Mouse (Mus musculus) cerebellum, adult 11 months (tissue): ENCODE measurements around the gene Gse1.
A peak's percentile ranks its signal among the peaks of the same experiment; 100 is the strongest.

Experiments
- DNase-seq: peaks from one replicate; pipeline ENCODE4 v3.0.0; 2022

Gse1 gene

DNA sequence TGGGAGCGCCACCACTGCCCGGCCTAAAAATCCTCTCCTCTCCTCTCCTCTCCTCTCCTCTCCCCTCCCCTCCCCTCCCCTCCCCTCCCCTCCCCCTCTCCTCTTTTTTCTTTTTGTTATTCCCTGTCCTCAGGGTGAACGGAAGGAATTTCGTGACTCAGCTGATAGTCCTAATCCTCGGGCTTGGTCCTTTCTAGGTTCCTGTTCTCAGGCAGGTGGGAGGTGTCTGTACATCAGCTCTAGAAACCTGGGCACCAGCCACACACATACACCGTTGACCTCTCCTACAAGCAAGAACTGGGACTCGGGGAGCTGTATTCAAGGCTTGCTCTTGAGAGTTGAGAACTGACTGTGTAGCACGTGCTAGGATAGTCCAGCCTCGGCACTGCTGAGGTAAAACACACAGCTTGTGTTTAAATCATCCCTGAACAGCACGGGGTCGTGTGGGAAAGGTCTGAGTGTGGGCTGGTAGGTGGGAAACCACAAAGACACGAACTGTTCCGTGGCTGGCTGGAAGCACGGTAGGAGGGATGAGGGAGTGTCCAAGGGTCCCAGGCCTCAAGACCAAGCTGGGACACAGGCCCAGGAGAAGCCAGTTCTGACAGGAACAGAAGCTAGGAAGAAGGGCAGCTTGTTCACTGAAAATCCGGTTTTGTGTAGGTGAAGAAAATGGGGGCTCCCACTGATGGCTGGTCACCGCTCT is 302.8 kb downstream of the Gse1 start:
- no peak for DNase-seq

DNA sequence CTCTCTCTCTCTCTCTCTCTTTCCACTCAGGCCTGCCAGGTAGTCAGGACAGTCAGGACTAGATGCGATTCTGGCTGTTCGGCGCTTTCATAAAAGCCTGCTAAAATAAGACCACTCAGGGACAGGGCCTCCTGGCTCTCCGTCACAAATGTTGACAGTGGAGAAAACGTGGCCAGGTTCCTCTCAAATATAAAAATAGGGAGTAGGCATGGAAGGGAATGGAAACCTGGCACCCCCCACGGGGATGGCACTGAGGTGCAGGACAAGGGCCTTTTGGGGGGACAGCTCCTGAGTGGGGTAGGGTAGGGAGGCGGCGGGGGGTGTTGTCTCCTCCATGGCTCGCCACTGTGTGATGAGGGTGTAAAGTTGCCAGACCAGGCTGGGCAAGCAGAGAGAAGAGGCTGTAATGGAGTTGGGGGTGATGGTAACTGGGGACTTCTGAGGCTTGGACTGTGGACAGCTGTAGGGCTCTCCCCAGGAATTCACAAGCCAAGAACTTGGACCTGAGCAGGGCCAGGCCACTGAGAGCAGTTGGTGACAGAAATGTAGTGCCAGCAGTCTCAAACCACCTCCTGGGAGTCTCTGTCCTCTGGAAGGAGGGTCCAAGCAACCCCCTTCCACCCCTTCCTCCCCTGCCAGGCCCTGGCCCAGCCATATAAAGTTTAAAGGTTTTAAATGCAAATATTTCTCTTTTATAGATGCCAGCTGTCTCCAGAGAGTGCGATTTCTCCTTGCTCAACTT is 303.7 kb downstream of the Gse1 start:
- DNase-seq = no peak

DNA sequence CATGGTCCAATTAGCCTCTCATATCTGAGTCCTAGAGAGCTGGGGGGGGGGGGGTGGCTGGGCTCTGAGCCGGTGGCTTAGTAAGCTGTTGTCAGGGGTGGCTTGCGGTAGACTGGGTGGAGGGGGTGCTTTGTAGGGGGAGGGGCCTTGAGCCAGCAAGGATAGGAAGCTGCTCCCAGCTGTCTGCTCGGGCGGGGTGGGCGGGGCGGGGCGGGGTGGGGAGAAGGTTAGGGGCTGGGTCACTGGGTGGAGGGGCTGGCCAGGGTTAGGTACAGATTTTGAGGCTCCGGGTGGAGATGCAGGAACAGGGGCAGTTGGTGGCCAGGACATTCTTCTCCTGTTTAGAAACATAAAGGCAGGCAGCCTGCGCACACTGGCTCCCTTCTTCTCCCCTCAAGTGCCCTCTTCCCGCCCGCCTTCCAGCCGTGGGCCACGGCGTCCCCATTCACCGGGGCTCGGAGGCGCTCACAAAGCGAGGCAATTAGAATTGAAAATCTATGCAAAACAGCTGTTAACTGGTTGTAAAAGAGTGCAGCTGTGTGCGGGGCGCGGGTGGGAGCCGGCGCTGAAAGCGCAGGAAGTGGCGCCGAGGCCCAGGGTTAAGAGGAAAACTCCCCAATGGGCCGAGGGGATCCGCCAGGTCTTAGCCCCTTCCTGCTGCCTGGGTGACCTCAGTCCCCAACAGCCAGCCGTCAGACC is 304.4 kb downstream of the Gse1 start:
- DNase-seq = no peak

DNA sequence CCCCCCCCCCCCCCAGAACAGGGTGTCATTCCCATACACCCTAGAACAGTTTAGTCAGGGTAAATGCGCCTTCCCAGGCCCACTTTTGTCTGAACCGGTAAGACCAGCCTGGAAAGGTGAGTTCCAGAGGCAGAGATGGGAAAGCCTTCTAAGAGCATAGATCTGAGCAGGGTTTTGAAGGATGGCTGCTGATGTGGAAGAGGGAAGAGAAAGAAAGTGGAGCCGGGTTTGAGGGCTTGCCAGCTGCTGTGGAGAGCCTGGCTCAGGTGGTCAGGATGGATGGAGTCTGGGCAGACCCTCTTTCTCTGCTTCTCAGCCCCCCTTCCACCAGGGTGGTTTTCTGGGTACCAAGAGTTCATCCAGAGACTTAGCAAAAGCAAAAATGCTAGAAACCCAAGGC is 305.1 kb downstream of the Gse1 start:
- no peak for DNase-seq

DNA sequence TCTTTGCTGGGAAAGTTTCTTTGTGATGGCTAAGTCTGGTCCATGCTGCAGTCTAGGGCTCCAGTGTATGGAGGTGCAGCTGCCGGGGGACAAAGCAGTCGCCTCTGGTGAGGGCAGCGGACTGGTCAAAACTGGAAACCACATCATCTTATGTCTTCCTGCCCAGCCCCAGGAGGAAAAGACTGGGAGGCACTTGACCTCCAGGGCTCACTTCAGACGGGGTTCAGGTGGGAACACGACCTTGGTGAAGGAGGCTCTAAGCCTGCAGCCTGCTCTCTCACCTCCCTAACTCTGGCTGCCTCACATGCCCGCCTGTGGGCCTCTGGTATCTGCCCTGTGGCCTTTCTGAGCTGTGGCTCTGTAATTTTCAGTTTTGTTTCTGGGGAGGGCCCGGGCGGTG is 305.8 kb downstream of the Gse1 start:
- no peak for DNase-seq

DNA sequence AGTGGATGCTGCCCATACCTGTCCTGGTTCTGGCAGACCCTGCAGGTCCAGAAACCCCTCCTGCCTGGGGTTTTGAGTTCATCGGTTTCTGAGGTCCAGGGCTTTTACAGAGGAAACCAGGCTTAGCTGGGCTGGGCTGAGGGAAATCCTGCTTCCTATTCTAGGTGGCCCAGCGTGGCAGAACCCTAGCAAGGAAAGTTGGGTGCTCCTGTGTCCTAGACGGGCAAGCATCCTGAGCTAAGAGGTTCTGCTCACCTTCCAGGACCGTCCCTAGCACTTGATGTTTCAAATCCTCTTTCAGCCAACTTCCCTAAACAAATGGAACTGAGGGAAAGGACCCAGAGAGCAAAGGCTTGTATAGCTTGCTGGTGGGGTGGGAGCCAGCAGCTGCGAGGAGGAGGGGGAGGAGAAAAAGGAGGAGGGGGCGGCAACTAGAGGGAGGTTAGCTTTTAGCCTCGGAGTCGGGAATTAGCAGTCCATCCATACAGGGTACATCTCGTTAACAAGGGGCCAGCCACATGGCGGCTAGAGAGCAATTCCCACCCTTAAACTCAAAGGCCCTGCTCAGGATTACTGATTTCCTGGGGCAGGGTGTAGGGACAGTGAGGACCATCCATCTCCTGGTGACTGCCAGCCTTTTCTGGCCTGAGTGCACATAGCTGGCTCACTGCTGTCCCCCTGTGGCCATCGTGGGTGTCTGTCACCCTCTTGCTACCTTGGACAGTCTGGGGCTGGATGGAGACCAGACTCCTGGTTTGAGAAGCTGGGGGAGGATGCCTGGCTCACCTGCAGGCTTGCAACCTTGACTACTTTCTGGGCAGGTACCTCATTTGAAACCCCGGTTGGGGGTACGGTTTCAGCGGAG is 306.5 kb downstream of the Gse1 start:
- DNase-seq = peak; percentile 88

DNA sequence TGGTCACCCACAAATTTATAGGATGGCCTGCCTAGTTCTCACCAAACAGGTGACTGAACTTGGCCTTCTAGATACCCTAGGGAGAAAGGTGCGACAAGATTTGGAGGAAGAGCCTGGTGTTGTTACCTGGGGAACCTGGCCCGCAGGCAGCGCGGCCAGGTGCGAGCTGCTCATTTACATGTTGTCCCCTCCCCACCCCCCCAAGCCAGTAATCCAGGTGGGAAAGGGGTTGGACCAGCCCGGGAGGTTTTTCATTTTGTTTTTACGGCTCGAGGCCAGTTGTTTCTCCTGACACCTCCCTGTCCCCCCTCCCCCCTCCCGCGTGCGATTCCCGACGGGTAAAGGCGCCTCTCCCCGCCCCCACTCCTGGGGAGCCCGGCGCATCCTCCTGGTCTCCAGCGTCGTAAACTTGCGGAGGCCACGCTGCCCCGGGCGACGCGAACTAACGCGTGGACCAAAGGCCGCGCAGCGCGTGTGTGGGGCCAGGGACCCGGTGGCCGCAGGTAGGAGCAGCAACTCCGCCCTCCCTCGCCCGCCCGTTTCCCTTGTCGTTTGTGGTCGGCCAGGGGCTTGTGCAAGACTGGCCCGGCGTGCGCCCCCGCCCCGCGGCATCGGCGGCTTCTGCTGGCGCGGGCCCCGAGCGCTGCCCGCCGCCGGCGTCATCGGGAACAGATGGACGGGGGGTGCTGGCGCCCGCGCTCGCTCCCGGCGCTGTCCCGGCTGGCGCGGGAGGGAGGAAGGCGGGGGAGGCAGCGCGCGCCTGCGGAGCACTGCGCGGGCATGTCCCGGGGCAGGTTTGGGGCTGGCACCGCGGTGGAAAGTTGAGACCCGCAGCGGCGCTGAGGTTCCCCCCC is 307.4 kb downstream of the Gse1 start:
- peak; percentile 81 for DNase-seq

DNA sequence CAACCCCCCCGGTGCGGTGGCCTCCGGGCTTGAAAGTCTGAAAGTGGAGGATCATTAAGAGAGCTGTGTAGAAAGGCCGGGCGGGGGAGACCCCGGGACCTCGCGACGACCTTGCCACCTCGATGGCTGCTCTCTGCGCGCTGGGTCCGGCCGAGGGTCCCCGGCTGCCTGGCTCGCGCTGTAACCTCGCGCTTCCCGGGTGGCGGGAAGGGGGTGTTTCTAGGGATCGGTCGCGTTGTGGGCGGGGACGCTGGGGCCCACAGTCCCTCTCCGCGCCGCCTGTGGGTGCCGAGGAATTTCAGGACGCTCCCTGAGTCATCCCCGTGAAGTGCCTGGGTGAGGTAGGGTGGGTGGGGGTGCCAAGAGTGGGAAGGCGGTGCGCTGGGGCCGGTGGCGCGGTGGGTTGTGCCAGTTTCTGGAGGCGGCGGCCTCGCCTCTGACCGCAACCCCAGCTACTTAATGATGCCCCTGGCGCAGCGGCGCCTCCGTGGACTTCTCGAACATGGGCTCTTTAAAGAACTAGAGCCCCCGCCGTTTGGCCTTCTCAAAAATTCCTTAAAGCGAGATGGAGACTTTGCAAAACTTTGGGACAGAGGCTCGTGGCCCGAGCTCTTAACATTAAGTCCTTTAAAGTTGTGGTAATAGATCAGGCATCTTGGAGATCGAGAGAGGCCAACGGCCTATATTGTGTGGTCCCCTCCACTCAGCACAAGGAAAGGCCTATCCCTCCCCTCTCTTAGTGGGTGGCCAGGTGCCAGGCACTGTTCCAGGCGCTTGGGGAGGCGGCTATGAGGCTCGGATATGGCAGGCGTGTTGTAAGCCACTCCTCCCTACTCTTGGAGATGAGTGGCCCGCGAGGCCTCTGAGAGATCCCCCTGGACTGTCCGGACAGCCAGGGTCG is 308.3 kb downstream of the Gse1 start:
- no peak for DNase-seq

DNA sequence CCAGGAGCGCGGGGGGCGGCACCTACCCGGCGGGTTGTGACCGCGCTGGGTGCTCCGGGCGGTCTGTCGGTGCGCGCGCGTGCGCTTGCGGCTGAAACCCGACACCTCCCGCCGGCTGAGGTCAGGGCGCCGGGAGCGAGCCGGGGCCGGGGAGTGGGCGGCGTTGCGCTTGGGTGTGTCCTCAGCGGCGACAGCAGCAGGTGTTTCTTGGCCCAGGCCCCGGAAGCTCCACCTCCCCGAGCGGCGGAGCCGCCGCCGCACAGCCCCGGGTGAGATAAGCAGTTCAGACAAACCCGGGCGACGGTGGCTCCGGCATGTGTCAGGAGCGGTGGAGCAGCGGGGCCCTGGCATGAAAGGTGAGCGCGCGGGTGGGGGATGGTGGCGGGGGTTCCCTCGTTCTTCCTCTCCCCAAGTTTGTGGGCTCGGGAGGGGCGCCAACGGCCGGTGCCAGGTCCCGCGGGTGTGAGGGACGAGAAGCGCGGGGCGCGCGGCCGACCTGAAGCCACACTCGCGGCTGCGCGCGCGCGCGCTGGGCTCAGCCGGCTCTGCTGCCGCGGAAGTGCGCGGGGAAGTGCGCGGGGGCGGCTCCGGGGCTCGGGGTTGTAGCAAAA is 309.1 kb downstream of the Gse1 start:
- peak; percentile 82 for DNase-seq

DNA sequence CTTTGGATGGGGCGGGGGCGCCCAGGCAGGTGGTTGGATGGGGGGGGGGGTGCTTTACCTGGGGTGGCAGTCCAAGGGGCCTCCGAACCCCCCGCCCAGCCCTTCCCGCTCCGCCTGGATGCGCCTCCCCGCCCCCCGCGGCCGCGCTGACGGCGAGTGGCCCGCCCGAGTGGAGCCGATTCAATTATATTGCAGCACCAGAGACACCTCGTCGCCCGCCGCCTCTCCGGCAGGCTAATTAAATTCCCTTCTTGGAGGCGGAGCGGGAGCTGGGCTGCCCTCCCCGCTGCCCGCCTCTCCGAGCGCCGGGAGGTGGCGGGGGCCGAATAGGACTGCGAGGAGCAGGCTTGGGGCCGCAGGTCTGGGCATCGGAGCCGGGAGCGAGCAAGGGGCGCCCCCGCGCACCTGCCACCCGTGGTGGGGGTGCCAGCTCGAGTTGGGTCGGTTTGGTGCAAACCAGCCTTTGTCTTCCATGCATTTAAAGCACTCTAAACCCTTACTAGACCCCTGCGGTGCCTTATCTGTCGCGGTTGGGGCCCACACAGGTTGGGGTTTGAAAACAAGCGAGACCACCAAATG is 309.7 kb downstream of the Gse1 start:
- peak; percentile 81 for DNase-seq

GRCm38 (mm10) chr8:120538397-120539240 is 310.4 kb downstream of the Gse1 start:
- peak; percentile 73 for DNase-seq

DNA sequence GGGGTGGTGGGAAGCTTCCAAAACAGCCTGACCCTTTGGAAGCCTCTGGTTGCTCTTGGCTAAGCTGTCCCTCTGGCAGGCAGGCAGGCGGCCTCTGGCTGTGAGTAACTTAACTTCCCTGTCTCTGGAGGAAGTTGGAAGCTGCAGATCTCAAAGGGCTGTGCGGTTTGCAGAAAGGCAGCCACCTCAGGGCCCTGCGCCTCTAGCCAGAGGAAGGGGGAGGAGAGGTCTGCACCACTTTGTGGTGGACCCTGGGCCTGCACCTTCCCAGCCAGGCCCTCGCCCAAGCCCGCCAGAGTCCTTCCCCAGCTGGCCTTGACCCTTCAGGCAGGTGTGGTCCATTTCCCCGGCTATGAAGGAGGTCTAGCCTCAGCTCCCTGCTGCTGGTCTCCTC is 311.1 kb downstream of the Gse1 start:
- DNase-seq = no peak

DNA sequence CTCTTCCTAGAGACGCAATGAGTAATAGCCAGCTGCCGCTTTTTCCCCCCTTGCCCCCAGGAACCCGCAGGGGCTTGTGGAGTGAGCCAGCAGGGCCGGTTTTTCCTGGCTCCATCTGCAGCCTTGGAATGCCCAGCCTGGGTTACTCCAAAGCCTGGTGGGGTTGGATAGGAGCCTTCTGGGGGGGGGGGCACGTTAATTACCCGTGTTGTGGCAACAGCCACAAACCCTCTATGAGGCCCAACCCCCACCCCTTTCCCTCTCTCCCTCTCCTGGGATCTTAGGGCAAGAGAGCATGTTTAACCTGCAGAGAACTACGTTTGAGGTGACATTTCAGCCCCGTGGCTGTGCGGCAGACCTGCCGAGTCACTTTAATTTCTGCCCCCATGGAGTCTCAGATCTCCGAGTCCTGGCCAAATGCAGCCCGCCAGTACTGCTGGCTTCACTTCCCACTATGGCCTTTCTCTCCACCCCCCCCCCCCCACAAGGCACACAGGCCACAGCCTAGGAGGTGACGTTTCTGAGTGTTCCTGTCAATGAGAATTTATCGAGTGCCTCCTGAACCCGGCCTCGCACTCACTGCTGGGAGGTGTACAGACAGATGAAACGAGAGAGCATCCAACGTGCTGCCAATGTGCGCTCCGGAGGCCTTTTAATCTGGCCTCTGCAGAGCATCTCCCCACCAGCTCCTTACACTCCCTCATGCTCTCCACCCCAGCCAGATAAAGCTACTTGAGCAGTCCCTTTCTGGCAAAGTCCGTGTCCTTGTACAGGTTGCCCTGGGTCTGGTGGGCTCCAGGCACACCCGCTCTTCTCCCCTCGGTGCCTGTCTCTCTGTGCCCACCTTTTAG is 311.7 kb downstream of the Gse1 start:
- no peak for DNase-seq

- no peak for DNase-seq
These were observed 314.7 kb downstream of the Gse1 start for GRCm38 (mm10) chr8:120542995-120543394.

DNA sequence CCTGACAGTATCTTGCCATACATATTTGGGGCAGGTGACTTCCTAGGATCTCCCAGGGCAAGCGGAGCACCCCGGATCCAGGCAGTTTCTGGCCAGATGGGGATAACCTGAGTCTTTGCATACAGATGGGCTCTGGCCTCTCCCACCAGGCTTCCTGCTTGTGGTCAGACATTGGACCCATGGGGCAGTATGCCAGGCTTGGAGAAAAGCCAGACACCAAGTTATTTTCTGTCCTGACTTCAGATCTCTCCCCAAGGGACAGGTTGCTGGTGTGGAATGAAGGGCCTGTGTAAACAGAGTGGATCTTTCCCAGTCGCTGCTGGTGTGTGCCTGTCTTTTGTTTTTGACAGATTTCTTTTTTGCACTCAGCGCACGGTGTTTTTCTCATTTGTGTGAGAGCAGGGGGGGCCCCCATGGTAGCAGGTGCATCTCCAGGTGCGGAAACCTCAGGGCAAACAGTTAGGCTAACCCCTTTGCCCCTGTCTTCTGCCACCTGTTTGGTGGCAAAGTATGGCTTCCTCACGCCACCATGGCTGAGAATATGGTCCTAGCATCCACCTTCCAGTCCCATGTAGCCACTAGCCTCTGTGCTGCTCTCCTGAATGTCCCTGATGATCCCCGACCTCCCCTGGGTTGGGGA is 315.3 kb downstream of the Gse1 start:
- no peak for DNase-seq

GRCm38 (mm10) chr8:120544155-120544554 is 315.9 kb downstream of the Gse1 start:
- DNase-seq = no peak

- DNase-seq = no peak
These were observed 319.3 kb downstream of the Gse1 start for GRCm38 (mm10) chr8:120547562-120547961.

DNA sequence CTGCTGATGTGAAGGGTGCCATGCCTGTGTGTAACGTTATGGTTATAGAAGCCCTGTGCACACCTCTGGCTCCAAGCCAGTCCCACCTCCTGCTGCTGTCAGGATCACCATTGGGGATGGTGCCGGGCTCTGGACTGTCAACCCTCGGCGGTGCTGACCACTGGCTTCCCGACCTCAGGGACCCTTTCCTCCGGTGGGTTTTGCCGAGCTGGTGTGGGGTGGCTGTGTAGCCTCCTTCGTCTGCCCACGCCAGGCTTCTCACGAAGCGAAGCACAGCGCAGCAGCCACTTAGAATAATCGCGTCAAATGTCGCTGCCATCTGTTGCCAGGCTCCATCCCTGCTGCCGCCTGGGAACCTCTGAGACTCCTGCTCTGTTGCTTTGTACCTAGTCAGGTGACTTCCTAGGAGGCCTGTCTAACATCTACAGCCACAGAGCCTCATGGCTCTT is 320.1 kb downstream of the Gse1 start:
- DNase-seq = no peak
